Mouse (Mus musculus) brain, embryonic 14.5 days (tissue): ENCODE measurements around the gene Nrm.

ENCODE experiments used
- CTCF ChIP-seq: fragments of 200-500 bp; IDR thresholded peaks from 2 replicates; pipeline ENCODE4 v1.5.1; 2012; ENCODE audit warnings: inconsistent platforms, mild to moderate bottlenecking, moderate library complexity, borderline replicate concordance; ENCODE audit not compliant: insufficient read depth, insufficient read length; ENCODE audit errors: extremely low read depth
- POLR2A ChIP-seq: fragments of 200-500 bp; IDR thresholded peaks from 2 replicates; pipeline ENCODE4 v1.6.1; 2012; ENCODE audit warnings: mild to moderate bottlenecking, inconsistent platforms, borderline replicate concordance; ENCODE audit not compliant: poor library complexity, insufficient read depth, insufficient read length, severe bottlenecking; ENCODE audit errors: extremely low read depth

DNA sequence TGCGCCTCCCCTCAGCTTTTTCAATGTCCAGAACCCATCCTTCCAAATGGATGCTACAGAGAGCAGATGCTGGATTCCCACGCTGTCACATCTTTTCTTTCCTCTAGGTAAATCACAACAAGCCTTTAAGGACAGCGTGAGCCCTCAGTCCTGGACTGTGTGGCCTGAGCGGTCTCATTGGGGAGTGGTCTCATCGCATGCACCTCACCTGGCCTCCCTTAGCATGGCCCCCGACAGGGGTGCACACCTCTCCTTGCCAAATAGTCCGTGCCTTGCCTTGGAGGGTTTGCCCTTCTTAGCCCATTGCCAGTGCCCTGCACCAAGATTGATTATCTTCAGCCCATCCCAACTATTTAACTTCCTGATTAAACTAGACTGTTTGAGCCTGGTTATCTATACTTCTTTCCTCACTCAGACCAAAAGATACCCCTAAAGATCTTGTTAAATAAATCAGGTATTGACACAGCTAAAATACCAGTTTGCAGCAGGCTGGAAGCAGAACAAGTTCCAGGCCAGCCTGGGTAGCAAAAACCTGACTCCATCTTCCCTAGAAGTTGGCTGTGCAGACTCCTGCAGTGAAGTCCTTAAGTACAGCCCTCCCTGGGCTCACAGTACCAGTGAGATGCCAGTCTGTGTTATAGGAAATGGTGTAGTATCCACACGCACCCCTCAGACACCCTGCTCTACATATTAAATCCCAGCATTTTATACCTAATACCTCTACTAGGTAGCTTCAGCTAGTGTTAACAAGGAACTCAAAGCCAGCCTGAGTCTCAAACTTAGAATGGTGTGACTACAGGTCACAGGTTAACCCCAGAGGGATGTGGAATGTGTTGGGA lies 28.5 kb upstream of the Nrm start:
- no peak for TF ChIP-seq CTCF
- no peak for TF ChIP-seq POLR2A
